29 mouse cellular contexts compared by ENCODE assay signal in genomic region chr15:75293873-75294385, GRCm38 (mm10). TPM values are rescaled to one million over a fixed set of nuclear protein-coding genes. Genes with fewer than 3 reads are reported as not detected.
DNase-seq lines count a peak whose midpoint lies in the region.
"Had no signal": no experiment of that assay in that cellular context is flagged by ENCODE, and none has a peak within 500 bp of the region (broad histone marks: within the 10 kb centered on the region; RNA-seq: fewer than 3 reads in every experiment).

No protein-coding gene starts in this region.

- no peak overlapping the region for H3K27ac ChIP-seq in heart, embryonic 10.5 days
- H3K27ac ChIP-seq: embryonic facial prominence, embryonic 13.5 days; forebrain, embryonic 12.5 days; heart, adult 2 months; heart, embryonic 13.5 days; hindbrain, postnatal 0 days had no signal

- intact Hi-C loops in left cerebral cortex, postnatal 4 days (cut with DNase I), result no loop called here

- H3K4me1 ChIP-seq in heart, embryonic 10.5 days, result no peaks in the 10 kb centered on the region
- H3K4me1 ChIP-seq: embryonic facial prominence, embryonic 13.5 days; forebrain, embryonic 12.5 days; heart, embryonic 13.5 days had no signal

- no peaks in the 10 kb centered on the region for H3K36me3 ChIP-seq in heart, embryonic 10.5 days
- H3K36me3 ChIP-seq: embryonic facial prominence, embryonic 13.5 days; forebrain, embryonic 12.5 days; heart, embryonic 13.5 days had no signal

- 80% methylated on average over 7 of the region's 7 CpGs for WGBS in heart, embryonic 10.5 days

- H3K4me3 ChIP-seq in heart, embryonic 10.5 days, result no peak overlapping the region
- H3K4me3 ChIP-seq: embryonic facial prominence, embryonic 13.5 days; forebrain, embryonic 12.5 days; heart, adult 2 months; heart, embryonic 13.5 days had no signal

- peak; percentile 44 for DNase-seq in heart, adult 11 months
- no peak for DNase-seq in heart, embryonic 10.5 days (ENCODE audit: low spot score)
- peak; percentile 60 for DNase-seq in adipocyte (ENCODE audit: low spot score)
- peak; percentile 34 for DNase-seq in adrenal gland, postnatal 25 days
- no peak for DNase-seq in cerebellum, postnatal 25 days
- no peak for DNase-seq in left cerebral cortex, postnatal 4 days
- no peak for DNase-seq in layer of hippocampus, postnatal 25 days (ENCODE audit: extremely low spot score in 1 of 2, low spot score in 1 of 2)
- DNase-seq: B cell, adult 2 months; cerebellum, adult 11 months; cerebellum, adult 8-10 months; gastrocnemius, postnatal 10 days; heart, adult 2 months; heart, postnatal 36 days; kidney, adult 18-20 months had no signal

- no peaks in the 10 kb centered on the region for H3K27me3 ChIP-seq in heart, embryonic 10.5 days (ENCODE audit: insufficient read depth, poor library complexity, severe bottlenecking)
- H3K27me3 ChIP-seq: embryonic facial prominence, embryonic 13.5 days; forebrain, embryonic 12.5 days; heart, embryonic 13.5 days; Patski had no signal

- H3K9me3 ChIP-seq in heart, embryonic 10.5 days, result no peaks in the 10 kb centered on the region
- H3K9me3 ChIP-seq: embryonic facial prominence, embryonic 13.5 days; forebrain, embryonic 12.5 days; heart, embryonic 13.5 days had no signal

RNA-seq across cellular contexts. Expression of gene Ly6f, which starts 25.7 kb away (rescaled TPM):
- not detected in 2 replicates for polyA plus RNA-seq in heart, embryonic 10.5 days (2016; fragmentation: Nextera tagmentation; extraction: Ambion mirVana)
- total RNA-seq in adrenal gland, postnatal 25 days (2021), result not detected in 2 replicates
- total RNA-seq in left cerebral cortex, postnatal 4 days (2021), result not detected
- total RNA-seq in layer of hippocampus, postnatal 25 days (2021), result not detected
- total RNA-seq: gastrocnemius, postnatal 10 days; gastrocnemius, postnatal 4 days; heart, adult 2 months; heart, postnatal 36 days; hindbrain, postnatal 0 days; MEL had no signal
- polyA plus RNA-seq: activated CD4-positive, CD25-positive, alpha-beta regulatory T cell, adult 4 months; brain, embryonic 14.5 days; embryonic facial prominence, embryonic 13.5 days; forebrain, embryonic 12.5 days; forebrain, embryonic 16.5 days; frontal cortex, adult 2 months; heart, adult 2 months; heart, embryonic 13.5 days; heart, postnatal 0 days; hindbrain, embryonic 11.5 days; hindbrain, postnatal 0 days; intestine, embryonic 14.5 days; kidney, embryonic 14.5 days had no signal

Comparison
In these comparisons a context has a peak if more than half of its experiments do, and no peak if none do; other contexts are left out.
1. DNase-seq: peak in heart, adult 11 months (single experiment), adipocyte (single experiment) and adrenal gland, postnatal 25 days (single experiment); none in heart, embryonic 10.5 days (single experiment), cerebellum, postnatal 25 days (0 of 2), left cerebral cortex, postnatal 4 days (single experiment) and layer of hippocampus, postnatal 25 days (0 of 2).